Mouse (Mus musculus) frontal cortex, postnatal 10 days (tissue): ENCODE data around the gene Rftn1.

Source experiments
- DNase-seq, 2 experiments: peaks; one replicate each; pipeline ENCODE4 v3.0.0; 2022; ENCODE audit warnings: low spot score in 2 of 2, mixed read lengths in 1 of 2

Gene Rftn1

GRCm38 (mm10) chr17:50094077-50094476, 96.4 kb downstream of the Rftn1 start:
- DNase-seq: no peak

- DNase-seq: no peak
These were observed 97.1 kb downstream of the Rftn1 start for GRCm38 (mm10) chr17:50093356-50093755.

GRCm38 (mm10) chr17:50092848-50093247, 97.6 kb downstream of the Rftn1 start:
- DNase-seq: no peak

- no peak for DNase-seq
These were observed 98.6 kb downstream of the Rftn1 start for GRCm38 (mm10) chr17:50091829-50092228.

- DNase-seq: no peak
These were observed 100.7 kb downstream of the Rftn1 start for GRCm38 (mm10) chr17:50089725-50090124.

- no peak for DNase-seq
These were observed 102.4 kb downstream of the Rftn1 start for GRCm38 (mm10) chr17:50088054-50088453.

GRCm38 (mm10) chr17:50086887-50087286, 103.6 kb downstream of the Rftn1 start:
- no peak for DNase-seq

- no peak for DNase-seq
These were observed 105.8 kb downstream of the Rftn1 start for GRCm38 (mm10) chr17:50084721-50085120.

- DNase-seq: no peak
These were observed 106.5 kb downstream of the Rftn1 start for GRCm38 (mm10) chr17:50083937-50084336.

GRCm38 (mm10) chr17:50082947-50083346, 107.5 kb downstream of the Rftn1 start:
- DNase-seq: no peak

- no peak for DNase-seq
These were observed 108.8 kb downstream of the Rftn1 start for GRCm38 (mm10) chr17:50081647-50082046.

- DNase-seq: no peak
These were observed 109.5 kb downstream of the Rftn1 start for GRCm38 (mm10) chr17:50080991-50081390.

- DNase-seq: no peak
These were observed 111.7 kb downstream of the Rftn1 start for GRCm38 (mm10) chr17:50078749-50079148.

GRCm38 (mm10) chr17:50072982-50073965, 117.2 kb downstream of the Rftn1 start:
- DNase-seq: no peak

- DNase-seq: no peak
These were observed 118.9 kb downstream of the Rftn1 start for GRCm38 (mm10) chr17:50071602-50071988.

- DNase-seq: no peak
These were observed 119.5 kb downstream of the Rftn1 start for GRCm38 (mm10) chr17:50070822-50071601.

- peak; percentile 47 to 69 for DNase-seq
These were observed 120.4 kb downstream of the Rftn1 start for GRCm38 (mm10) chr17:50069897-50070636.

- no peak for DNase-seq
These were observed 121.3 kb downstream of the Rftn1 start for GRCm38 (mm10) chr17:50069205-50069604.

- DNase-seq: no peak
These were observed 121.8 kb downstream of the Rftn1 start for GRCm38 (mm10) chr17:50068681-50069138.

- DNase-seq: no peak
These were observed 122.4 kb downstream of the Rftn1 start for GRCm38 (mm10) chr17:50067774-50068680.
